Mouse (Mus musculus) neutrophil, adult 83 days (primary cell): ENCODE data around the gene Trpc5os. TPM values are rescaled to one million over a fixed set of nuclear protein-coding genes. Genes with fewer than 3 reads are reported as not detected.

Experiments used
- total RNA-seq, 2 experiments: library from RNA; stranded (reverse); gene quantifications; one replicate each; pipeline ENCODE4 v1.2.4; 2023

Trpc5os gene
- total RNA-seq = not detected

GRCm38 (mm10) chrX:144456281-144456680, at the start of gene Trpc5os:
Trpc5os (plus strand) TSS chrX:144456581.

Other genes starting within 250 kb of the Trpc5os start
- gene Alg13, start 138.8 kb upstream of the Trpc5os start, total RNA-seq = 10 to 100 TPM in 1 of 2 experiments, 1 to 10 TPM in 1; 9.2 to 13.2 TPM
- not detected for gene Trpc5, start 231.6 kb downstream of the Trpc5os start, total RNA-seq
- not detected for gene Rtl4, start 232.3 kb downstream of the Trpc5os start, total RNA-seq